Mouse (Mus musculus) gastrocnemius, postnatal 25 days (tissue): ENCODE results near the gene Aff4. TPM values are rescaled to one million over a fixed set of nuclear protein-coding genes. Genes with fewer than 3 reads are reported as not detected.

Experiments used
- DNase-seq: peaks from one replicate; pipeline ENCODE4 v3.0.0; 2022
- microRNA-seq, 2 experiments: library from miRNA; unstranded; fragments of <30 nt; microRNA quantifications; one replicate each; pipeline ENCODE4 v1.2.0; 2021; ENCODE audit warnings: borderline replicate concordance in 2 of 2
- total RNA-seq, 2 experiments: library from RNA; stranded (reverse); gene quantifications; 1 replicate in 1 of 2; 2 replicates in 1 of 2; pipeline ENCODE4 v1.2.3; 2021

Gene Aff4
- total RNA-seq, 2 experiments from 2014 or later = 76.4 to 89.1 TPM

GRCm38 (mm10) chr11:53461727-53462126 is 111.1 kb downstream of the Aff4 start:
- DNase-seq = no peak

GRCm38 (mm10) chr11:53463551-53464424 is 113.2 kb downstream of the Aff4 start:
- no peak for DNase-seq

DNA sequence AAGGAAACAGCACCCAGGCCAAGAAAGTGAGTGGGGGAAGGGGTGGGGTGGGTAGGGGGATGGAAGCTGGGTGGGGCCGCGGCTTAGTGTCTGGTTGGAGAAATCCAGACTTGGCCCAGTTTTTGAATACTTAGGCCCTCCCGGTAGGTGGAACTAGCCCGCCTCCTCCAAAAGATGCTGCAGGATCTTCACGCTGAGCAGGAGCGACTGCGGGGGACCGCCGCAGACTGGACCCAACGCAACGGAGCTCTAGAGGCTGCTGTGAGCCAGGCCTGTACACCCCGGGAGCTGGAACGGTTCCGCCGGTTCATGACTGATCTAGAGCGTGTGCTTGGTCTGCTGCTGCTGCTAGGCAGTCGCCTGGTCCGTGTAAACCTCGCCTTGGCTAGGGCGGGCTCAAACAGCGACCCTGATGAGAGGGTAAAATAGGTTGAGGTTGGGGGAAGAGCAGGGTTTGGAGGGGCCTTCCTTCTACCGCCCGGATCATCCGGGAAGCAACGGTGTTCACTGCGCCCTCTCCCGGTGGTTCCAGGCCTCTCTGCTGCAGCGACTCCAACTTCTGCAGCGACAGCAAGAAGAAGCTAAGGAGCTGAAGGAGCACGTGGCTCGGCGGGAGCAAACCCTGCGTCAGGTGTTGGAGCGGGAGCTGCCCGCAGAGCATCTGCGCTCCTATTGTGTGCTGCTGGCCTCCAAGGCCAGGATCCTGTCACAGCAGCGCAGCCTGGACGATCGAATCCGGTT is 115.8 kb downstream of the Aff4 start:
- peak; percentile 72 for DNase-seq

GRCm38 (mm10) chr11:53469294-53469967 is 118.8 kb downstream of the Aff4 start:
- no peak for DNase-seq

DNA sequence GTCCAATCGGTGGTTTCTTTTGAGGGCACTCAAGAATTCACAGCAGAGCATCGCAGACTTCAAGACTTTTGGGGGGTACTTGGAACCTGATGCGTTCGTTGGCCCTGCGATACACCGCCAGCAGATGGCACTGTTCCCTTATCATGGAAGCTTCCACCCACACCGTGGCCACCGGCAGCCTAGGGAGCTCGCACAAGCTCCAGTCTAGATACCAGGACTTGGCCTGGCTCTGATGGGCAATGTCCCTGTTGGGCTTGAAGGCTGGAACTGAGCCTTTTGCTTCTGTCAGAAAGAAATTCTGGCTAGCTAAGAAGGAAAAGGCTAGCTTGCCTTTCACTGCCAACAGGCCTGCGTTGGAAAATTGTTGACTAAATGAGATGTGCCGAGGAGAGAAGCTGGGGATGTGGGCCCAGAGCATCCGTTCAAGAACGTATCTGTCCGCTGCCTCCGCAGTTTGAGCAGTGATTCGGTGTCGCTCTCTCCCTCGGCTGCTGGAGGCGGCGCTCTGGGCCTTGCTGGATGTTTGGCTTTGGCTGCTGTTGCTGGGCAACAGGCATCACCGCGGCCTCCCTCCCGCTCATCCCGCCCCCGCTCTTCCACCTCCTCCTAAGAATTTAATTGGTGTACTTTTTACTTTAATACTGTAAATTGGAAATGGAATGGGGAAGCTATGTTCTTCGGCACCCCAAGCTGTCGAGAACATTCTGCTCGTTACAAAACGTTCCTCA is 119.5 kb downstream of the Aff4 start, which contains the start of gene Gm9837:
Gene Gm9837, minus strand, starts transcription at position 512 of the 728 bp plus-strand sequence.
- peak; percentile 75 for DNase-seq

Small RNAs within 50 kb of the gene (microRNA-seq; reads per million reads assigned to microRNA genes)
- 0 reads per million in 2 experiments for gene Mir6920

Other genes with a start within 250 kb of the Aff4 start
- 10 to 100 TPM; 86.5 to 89.0 TPM for gene Hspa4, start 50.4 kb upstream of the Aff4 start, total RNA-seq
- 10 to 100 TPM in 1 of 2 experiments, 1 to 10 TPM in 1; 7.8 to 10.1 TPM for gene Zcchc10, start 26.2 kb upstream of the Aff4 start, total RNA-seq
- not detected for gene Leap2, start 72.3 kb downstream of the Aff4 start, total RNA-seq
- 1,000 to 10,000 TPM; 1,448 to 1,479 TPM for gene Uqcrq, start 80.0 kb downstream of the Aff4 start, total RNA-seq
- under 1 TPM; 0.20 to 0.54 TPM for gene Gdf9, start 80.2 kb downstream of the Aff4 start, total RNA-seq
- gene Gm10447, start 106.3 kb downstream of the Aff4 start, total RNA-seq = not detected
- gene Shroom1, start 106.4 kb downstream of the Aff4 start, total RNA-seq = under 1 TPM; 0.23 to 0.35 TPM
- gene Gm9837, start 119.6 kb downstream of the Aff4 start, total RNA-seq = not detected
- gene Gm9945, start 129.3 kb downstream of the Aff4 start, total RNA-seq = not detected
- under 1 TPM; 0.08 TPM for gene Sowaha, start 129.4 kb downstream of the Aff4 start, total RNA-seq
- 10 to 100 TPM; 14.5 to 16.8 TPM for gene Sept8, start 168.4 kb downstream of the Aff4 start, total RNA-seq
- gene Kif3a, start 216.5 kb downstream of the Aff4 start, total RNA-seq = 1 to 10 TPM; 4.0 to 5.3 TPM